Mouse (Mus musculus): ENCODE results near the gene Kcnk6.

The Kcnk6 gene

DNA sequence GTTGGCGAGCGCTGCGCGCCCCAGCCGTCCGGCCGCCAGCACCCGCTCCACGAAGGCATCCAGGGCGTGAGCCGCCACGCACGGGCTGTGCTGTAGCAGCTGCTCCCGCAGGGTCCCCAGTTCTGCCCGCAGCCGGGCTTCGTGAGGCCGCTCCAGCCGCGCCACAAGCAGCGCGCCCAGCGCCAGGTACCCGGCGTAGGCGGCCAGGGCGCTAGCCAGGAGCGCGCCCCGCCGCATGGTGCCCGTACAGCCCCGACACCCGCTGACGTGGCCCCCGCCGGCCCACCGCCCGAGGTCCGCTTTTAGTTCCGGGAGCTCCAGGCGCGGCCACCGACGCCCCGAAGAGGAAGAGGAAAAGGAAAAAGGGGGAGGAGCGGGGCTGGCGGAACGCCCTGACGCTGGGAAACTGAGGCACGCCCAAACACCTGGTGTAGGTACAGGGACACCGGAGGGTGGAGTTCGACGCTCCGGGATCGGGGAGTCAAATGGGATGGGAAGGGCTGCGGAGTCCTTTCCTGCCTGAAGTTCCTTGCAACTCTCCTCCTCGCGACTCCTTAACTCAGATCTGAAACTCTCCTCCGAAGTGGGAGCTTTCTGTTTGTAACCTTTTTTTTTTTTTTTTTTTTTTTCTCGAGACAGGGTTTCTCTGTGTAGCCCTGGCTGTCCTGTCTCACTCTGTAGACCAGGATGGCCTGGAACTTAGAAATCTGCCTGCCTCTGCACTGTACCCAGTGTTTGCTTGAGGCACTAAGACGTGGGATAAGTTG lies at the start of gene Kcnk6:
Gene Kcnk6 (minus strand): TSS at position 269 of the 767 bp plus-strand sequence.
- in situ Hi-C loops (cut with MboI; ENCODE audit: low sequenced_read_pairs) = no loop called here

DNA sequence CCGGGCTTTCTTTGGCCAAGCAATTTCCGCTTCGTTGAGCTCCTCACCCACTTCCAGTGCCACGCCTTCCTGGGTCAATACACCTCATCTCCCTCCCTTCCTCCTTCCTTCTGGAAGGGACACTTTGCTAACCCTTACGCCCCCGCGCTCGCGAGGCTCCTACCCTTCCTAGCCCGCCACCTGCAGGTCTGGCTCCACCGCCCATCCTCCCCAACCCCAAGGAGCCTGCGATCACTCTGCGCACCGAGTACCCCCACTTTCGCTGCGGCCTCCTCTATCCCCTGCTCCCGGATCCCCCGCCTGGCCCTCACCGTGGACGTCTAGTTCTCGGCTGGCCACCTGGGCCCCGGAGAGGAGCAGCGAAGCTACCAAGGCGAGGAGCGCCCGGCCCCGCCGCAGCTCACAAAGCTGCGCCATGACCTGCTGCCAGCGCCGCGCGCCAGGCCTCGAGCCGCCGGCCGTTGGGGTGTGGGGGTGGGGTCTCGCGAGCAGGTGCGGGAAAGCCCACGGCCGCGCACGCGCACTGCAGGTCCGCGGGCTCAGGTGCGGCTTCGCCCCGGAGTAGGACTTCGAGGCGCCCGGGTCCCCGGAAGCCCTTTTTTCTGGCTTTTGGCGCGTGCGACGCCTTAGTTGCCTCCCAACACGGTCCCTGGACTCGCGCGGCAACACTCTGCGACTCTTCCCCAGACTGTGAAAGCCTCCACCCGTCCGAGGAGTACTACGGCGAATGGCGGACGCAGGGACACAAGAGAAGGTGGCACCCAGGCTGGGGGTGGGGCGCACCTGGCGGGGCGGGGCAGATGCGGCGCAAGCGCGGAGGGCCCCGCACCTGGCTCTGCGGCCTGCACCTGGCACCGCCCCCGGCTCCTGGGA lies 49.1 kb upstream of the Kcnk6 start, which contains the start of gene Spint2:
Gene Spint2 (minus strand): TSS at position 712 of the 873 bp plus-strand sequence.
- in situ Hi-C loops (cut with MboI; ENCODE audit: low sequenced_read_pairs) = no loop called here

DNA sequence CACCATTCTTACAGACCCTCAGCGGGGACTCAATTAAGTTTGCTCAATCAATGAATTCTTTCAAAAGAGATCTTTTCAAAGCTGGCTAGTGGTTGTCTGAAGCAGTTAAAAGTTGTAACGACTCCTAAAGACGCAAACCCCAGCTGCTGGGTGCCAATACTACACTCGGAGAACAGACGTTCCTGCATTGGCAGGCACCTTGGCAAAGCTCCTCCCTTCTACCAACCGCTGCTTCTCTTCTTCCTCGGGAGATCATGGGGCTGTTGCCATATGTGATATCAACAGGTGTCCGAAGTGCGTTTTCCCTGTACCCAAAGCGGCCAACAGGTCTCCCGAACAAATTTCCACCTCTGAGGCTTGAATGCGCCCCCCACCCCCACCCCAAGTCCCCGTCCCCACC lies 48.5 kb upstream of the Kcnk6 start:
- in situ Hi-C loops (cut with MboI; ENCODE audit: low sequenced_read_pairs) = no loop called here

DNA sequence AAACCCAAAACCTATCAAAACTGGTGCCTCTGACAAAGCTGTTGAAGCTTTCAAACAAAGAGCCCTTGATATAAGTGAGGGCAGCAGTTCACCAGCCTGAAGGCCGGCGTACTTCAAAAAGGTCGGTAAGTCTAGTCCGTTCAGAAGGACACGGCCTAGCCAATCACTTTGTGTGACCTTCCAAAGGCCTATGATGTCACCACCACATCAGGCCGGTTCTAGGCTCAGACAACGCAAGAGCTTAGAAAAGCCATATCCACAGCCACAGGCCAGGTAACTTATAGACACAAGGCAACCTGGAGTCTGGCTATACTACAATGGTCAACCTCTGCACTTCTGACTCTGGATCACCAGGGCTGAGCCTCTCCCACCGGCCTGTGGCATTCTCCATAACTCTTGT lies 47.6 kb upstream of the Kcnk6 start:
- in situ Hi-C loops (cut with MboI; ENCODE audit: low sequenced_read_pairs) = no loop called here

DNA sequence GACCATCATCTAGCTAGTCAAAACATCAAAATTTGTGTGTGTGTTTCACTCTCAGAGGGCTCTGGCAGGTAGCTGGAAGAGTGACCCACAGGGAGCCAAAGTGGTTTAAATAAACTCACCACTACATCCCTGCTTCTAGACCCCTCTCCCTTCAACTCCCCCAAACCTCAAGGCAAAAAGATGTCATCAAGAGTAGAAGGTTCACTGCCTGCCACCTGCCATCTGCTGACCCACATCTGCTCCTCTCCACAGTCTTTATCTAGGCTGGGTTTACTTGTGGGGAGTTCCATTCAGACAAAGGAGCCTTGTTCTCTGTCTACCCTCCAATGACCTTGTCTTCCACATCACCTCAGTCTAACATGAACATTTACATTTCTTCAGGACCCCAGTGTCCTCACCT lies 46.9 kb upstream of the Kcnk6 start:
- in situ Hi-C loops (cut with MboI; ENCODE audit: low sequenced_read_pairs) = no loop called here

DNA sequence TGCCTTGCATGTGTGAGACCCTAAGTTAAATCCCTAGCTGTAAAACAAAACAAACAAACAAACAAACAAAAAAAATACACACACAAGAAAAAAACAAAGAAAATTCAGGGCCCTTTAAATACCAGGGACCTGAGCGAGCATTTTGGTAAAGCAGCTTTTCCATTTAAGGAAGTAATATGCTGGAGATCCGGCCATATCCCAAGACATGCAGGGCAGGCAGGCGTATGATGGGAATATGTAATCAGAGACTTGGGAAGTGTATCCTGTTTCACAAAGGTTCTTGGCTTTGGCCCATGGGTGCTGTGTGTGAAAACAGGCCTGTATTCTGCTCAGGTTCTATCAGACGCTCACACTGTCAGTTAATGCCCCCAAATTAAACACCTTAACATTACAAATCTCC lies 45.2 kb upstream of the Kcnk6 start:
- in situ Hi-C loops (cut with MboI; ENCODE audit: low sequenced_read_pairs) = no loop called here

DNA sequence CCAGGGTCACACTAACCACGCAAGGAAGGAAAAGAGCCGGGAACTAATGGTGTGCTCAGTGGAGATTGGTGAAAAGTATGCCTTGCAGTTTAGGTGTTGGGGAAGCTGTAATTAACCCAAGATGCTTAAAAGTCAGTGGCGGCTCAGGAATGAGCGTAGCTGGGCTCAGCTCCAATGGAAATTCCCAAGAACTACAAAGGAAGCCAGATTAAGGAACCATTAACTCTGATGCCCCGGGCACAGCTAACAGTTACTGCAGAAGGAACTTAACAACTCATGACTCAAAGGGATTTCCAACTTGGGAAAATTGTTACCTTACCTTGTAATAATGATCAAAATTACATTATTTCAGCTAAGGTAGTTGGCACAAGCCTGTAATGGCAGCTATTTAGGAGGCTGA lies 44.4 kb upstream of the Kcnk6 start:
- in situ Hi-C loops (cut with MboI; ENCODE audit: low sequenced_read_pairs) = no loop called here

DNA sequence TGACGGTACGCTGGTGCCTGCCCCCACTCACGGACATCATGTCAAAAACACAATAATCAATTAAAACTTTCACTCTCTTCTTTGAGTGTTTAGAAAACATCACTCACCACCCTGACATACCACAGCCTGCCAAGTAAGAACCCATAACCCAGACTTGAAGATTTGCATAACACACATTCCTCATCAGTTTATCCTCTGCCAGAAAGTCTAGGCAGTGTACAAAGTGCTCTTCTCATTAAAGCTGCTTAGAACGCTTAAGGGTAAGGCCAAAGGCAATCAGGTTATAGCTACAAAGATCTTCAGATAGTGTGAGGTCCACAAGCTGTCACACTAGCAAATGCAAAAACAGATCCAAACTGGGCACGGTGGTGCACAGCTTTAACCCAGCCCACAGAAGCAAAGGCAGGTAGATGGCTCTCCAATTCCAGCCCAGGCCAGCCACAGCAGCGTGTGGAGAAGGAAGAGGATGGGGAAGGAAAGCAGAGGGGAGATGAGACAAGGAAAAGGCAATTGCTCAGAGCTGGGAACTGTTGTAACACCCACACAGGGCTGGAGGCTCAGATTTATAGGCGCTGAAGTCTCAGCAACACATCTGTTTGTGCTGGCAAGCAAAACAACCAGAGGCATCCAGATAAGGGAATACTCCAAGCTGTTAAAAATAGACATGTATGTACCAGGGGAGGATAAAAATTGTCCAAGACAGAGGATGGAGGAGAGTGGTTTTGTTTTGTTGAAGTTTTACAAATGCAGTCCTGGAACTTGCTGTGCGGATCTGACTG lies 39.6 kb upstream of the Kcnk6 start:
- in situ Hi-C loops (cut with MboI; ENCODE audit: low sequenced_read_pairs) = no loop called here

DNA sequence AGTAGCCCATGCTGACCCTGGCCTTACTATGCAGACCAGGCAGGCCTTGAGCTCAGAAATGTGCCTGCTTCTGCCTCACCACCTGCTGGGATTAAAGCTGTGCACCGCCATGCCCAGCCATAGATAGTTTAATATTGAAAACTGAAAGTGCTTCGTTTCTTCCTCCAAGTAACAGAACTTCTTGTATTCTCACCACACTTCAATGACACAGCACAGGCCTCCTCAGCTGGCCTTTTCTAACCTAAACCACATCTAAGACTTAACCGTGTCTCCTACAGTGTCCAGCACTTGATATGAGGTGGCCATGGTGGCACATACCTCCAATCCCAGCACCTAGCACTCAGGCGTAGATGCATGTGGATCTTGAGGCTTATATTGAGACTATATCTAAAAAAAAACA lies 38.1 kb upstream of the Kcnk6 start:
- in situ Hi-C loops (cut with MboI; ENCODE audit: low sequenced_read_pairs) = no loop called here

DNA sequence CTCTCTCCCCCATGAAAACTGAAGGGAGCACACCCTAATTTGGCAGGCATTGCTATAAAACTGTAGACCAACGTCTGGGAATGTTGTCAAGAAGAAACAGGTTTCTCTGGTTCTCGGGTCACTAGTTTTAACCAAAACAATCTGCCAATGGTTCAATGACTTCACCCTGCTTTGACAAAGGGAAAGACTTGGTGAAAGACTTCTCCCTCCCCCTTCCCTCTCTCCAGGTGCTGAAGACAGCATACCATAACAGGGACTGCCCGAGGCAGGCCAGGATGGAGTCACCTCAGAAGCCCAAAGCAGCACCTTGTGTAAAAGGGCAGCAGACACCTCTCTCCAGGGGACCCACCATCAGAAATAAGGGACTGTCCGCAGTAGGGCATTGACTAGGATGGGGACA lies 34.6 kb upstream of the Kcnk6 start:
- in situ Hi-C loops (cut with MboI; ENCODE audit: low sequenced_read_pairs) = no loop called here

DNA sequence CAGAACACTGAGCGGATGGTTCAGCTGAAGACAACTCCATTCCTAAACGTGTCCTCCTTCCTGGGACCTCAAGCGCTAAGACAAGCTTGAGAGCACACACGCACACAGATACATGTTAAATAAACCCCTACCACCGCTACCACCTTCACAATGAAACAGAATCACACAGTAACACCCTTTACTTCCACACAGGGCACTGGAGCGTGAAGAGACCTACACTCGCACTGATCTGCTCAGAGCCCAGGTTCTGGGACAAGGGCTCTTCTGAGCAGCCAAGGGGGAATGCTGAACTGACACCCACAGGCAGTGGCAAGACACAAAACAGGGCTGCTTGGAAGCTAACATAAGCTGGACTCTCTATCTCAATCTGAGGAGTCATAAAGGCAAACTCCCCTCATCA lies 33.3 kb upstream of the Kcnk6 start:
- in situ Hi-C loops (cut with MboI; ENCODE audit: low sequenced_read_pairs) = no loop called here

DNA sequence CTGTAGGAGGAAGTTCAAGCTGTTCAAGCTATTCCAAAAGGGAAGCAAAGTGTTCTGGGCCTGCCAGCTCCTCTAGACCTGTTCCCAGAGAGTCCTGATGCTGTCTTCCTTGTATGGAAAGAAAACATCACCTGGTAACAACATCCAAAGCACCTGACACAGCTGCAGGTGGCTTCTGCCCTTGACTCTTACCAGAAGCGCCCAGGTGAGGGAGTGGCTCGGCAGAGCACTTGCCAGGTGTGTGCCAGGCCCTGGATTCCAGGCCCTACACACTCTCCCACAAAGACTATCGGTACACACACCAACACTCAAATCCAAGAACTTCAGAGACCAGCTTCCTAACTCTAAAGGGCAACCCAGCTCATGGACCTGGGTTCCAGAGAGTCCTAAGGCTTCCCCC lies 31.5 kb upstream of the Kcnk6 start:
- in situ Hi-C loops (cut with MboI; ENCODE audit: low sequenced_read_pairs) = no loop called here

DNA sequence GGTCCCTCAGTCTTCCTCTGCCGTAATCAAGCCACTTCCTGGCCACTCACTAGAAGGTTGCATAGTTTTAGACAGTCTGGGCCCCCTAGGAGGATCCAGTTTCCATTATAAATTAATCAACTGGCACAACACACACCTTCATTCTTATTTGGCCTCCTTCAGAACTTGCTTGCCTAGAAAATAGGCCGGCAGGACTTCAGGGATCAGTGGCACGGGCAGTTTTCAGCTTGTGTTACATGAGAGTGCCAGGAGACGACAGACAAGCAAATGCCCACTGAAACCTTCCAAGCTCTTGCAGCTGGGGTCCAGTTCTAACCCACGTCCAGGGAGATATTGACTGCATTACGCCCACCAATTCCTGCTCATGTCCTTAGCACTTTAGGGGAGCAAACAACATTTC lies 29.8 kb upstream of the Kcnk6 start:
- in situ Hi-C loops (cut with MboI; ENCODE audit: low sequenced_read_pairs) = no loop called here

DNA sequence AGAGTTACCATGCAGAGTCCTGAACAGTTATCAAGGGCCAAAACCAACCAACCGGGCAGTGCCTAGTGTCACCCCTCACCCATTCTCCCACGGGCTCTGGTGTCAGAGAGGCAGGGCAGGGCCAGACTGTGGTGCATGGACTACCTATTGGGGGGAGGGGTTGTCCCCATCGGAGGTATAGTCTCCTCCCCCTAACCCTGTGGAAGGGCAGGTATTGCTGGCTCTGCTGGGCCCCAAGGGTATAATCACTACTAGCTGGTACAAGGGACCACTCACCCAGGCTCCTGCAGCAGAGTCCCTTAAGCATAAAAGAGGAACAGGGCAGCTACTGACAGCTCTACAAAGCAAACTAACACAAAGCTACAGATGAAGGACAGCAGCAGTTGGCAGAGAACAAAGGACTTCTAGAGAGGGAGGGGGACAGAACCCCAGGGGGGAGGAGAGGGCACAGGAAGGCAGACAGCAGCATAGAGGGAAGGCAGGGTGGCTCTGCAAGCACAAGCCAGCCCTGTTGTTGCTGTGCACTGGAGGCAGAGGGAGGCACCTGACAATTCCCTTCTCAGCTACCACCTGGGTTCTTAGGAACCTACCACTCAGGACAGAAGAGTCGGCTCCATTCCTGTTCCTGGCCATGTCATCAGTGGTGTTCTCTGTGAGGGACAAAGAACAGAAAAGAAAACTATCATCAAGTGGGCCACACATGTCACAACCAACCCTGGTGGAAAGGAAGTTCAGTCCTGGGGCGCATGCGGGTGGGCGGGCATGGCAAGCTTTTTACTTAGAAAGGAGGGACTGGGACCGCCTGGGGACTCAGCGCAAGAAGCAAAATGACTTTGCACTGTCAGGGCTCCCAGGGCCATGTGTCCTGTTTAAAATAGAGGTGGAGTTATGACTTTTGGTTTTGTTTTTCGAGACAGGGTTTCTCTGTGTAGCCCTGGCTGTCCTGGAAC lies 27.7 kb upstream of the Kcnk6 start:
- in situ Hi-C loops (cut with MboI; ENCODE audit: low sequenced_read_pairs) = no loop called here

DNA sequence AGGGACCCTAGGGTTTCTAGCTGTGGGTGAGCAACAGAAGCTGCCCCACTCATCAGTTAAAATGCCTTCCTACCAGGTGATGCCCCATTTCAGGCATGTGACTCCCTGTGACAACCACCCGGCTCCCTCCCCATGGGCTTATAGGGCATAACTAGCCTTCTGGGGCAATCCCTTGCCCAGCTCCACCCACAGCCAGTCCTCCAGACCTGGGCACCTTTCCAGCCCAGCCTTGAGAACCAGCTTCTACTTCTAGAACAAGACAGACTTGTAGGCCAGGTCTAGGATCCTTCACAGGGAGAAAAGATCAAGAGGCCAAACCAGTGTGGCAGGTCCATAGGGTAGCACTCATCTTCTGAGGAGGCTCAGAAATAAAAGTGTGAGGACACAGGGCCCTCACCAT lies 25.1 kb upstream of the Kcnk6 start:
- in situ Hi-C loops (cut with MboI; ENCODE audit: low sequenced_read_pairs) = no loop called here

DNA sequence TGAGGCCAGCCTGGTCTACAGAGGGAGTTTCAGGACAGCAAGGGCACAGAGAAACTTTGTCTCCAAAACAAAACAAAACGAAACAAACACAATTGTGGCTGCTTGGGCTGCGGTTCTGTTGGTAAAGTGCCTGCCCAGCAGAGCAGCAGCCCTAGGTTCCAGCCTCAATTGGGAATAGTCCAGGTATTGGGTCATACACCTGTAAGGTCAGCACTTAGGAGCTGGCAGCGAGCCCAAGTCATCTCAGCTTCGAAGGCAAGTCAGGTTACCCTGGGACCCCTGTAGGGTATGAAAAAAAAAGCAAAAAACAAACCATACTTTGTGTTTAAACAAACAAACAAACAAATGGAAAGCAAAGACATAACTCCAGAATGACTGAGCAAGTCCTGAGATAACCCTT lies 23.6 kb upstream of the Kcnk6 start:
- in situ Hi-C loops (cut with MboI; ENCODE audit: low sequenced_read_pairs) = no loop called here

DNA sequence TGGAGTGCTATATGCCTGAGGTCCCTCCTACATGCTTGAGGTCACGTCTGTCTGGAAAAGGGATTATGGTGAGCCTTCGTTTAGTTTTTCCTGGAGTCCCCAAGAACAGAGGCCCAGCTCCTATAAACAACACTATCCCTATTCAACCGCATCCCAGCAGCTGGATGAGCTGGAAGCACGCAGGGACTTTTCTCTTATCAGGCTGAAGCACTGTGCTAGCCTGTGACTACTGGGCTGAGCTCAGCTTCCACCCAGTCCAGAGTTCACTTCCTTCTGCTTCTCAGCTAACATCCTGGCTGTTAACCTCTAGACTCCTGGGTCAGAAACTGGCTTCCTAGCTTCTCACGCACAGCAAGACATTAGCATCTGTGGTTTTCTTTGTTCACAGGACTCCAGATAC lies 21.5 kb upstream of the Kcnk6 start:
- in situ Hi-C loops (cut with MboI; ENCODE audit: low sequenced_read_pairs) = no loop called here

DNA sequence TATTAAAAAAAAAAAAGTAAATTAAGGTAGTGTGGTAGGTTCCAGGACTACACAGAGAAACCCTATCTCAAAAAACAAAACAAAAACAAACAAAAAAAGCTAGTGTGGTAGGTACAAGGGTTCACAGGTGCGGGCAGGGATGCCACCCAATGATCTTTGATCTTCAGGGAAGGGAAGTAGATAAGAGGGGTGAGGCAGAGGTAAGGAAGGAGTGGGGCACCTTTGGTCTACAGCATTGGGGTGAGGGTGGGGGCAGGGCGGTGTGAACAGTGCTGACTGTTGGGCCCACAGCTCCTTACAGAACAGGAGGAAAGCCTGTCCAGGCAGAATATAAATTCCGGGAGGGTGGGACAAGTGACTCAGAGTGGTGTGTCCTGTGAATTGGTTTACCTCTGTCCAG lies 18.9 kb upstream of the Kcnk6 start:
- in situ Hi-C loops (cut with MboI; ENCODE audit: low sequenced_read_pairs) = no loop called here

DNA sequence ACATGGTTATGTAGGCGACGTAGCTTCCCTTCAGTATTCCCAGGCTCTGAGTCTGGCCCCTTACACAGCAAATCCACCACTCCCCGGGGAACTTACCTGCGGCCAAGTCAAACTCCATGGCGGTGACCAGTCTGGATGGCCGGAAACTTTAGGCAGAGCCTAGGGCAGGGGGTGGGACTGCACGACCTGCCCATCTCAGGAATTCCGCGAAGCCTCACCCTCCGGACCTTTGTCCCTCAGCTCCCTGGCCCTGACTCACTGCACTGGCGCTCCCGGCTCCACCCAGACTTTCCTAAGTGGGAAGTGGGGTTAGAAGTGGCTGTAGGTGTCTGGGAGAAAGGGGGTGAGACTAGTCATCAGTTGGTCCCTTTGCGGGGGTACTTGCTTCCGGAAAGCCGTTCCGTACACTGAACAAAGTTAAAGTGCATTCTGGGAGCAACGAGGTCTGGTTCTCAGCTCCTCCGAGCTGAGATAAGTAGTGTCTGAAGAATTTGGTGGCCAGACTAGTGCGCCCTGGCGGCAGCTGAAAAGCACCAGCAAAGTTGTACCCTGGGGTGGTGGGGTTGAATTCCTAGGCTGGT lies 16.0 kb upstream of the Kcnk6 start, which contains the start of gene 2200002D01Rik:
Gene 2200002D01Rik (minus strand): TSS at position 206 of the 581 bp plus-strand sequence.
- in situ Hi-C loops (cut with MboI; ENCODE audit: low sequenced_read_pairs) = no loop called here

DNA sequence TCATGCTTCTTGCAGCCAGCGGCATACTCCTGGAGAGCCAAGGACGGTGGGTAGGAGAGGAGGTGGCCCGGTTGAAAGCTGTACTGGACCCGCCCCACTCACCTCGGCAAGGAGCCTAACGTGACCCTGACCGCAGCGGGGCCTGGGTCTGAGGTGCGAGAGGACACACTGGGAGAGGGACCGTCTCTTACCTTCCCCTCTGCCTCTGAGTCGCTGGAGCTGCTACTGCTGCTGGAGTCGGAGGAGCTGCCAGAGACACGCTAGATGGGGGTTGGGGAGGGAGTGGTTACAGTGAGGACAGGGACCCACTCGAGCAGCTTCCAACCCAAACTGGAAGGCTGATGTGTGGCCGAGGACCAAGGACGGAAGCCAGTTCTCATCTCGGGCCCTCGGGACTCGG lies 15.4 kb upstream of the Kcnk6 start:
- in situ Hi-C loops (cut with MboI; ENCODE audit: low sequenced_read_pairs) = no loop called here

Measured in CH12F3 (cell line).